Mouse (Mus musculus) lung, adult 2 months (tissue): Measurements from ENCODE around the gene Wsb1. TPM values are rescaled to one million over a fixed set of nuclear protein-coding genes. Genes with fewer than 3 reads are reported as not detected.

Experiments
- DNase-seq: peaks from one replicate; pipeline ENCODE4 v3.0.0; 2022
- H3K4me1 ChIP-seq: fragments of 200-500 bp; 2 replicates; pipeline ENCODE4 v1.6.1; 2011; ENCODE audit warnings: low read length; ENCODE audit not compliant: control insufficient read depth, insufficient read depth
- H3K4me3 ChIP-seq: fragments of 200-500 bp; replicated peaks from 2 replicates; pipeline ENCODE3; 2011; ENCODE audit warnings: low read depth, mild to moderate bottlenecking, control low read depth, low read length; ENCODE audit errors: extremely low read depth
- CTCF ChIP-seq: fragments of 200-500 bp; IDR thresholded peaks from 2 replicates; pipeline ENCODE4 v1.5.1; 2011; ENCODE audit warnings: mild to moderate bottlenecking, low read length, control low read depth; ENCODE audit not compliant: insufficient read depth
- POLR2A ChIP-seq: fragments of 200-500 bp; IDR thresholded peaks from 2 replicates; pipeline ENCODE4 v1.6.1; 2011; ENCODE audit warnings: low read depth, mild to moderate bottlenecking, control low read depth, low read length, borderline replicate concordance; ENCODE audit errors: extremely low read depth
- WGBS: fragments of 180-500 bp; shearing (Covaris S2); methylation state at CpG from one replicate; pipeline ENCODE4 v1.1.7; 2018; 5-methylcytosine and 5-hydroxymethylcytosine counted together
- polyA plus RNA-seq: library from polyadenylated mRNA; depleted of rRNA; stranded (reverse); fragments of >200 nt; gene quantifications from 2 replicates; pipeline ENCODE4 v1.2.3, GENCODE M21; 2012; rRNA removed

Wsb1 gene
- polyA plus RNA-seq, 1 experiment: 101 TPM

- Histone ChIP-seq H3K4me1 (no peaks in the 10 kb centered on the region), H3K4me3 (no peak overlapping the region)
- WGBS: 70% methylated on average over 3 of the region's 3 CpGs
- DNase-seq: no peak
- TF ChIP-seq CTCF: no peak
- no peak for TF ChIP-seq POLR2A
These were observed 50.0 kb downstream of the Wsb1 start for GRCm38 (mm10) chr11:79204444-79204843.

- WGBS: 56% methylated on average over 7 of the region's 7 CpGs
- no peak for DNase-seq
- Histone ChIP-seq H3K4me1 (no peaks in the 10 kb centered on the region), H3K4me3 (no peak overlapping the region)
- TF ChIP-seq CTCF (no peak), POLR2A (no peak)
These were observed 54.0 kb downstream of the Wsb1 start for GRCm38 (mm10) chr11:79200502-79200901.

- no peak for DNase-seq
- no peak for TF ChIP-seq POLR2A
- TF ChIP-seq CTCF: no peak
- Histone ChIP-seq H3K4me1 (no peaks in the 10 kb centered on the region), H3K4me3 (no peak overlapping the region)
- WGBS: 72% methylated on average over 4 of the region's 4 CpGs
These were observed 55.9 kb downstream of the Wsb1 start for GRCm38 (mm10) chr11:79198562-79198961.

GRCm38 (mm10) chr11:79197846-79198235 is 56.6 kb downstream of the Wsb1 start:
- no peaks in the 10 kb centered on the region for H3K4me1 ChIP-seq
- TF ChIP-seq POLR2A (no peak), CTCF (no peak)
- no peak for DNase-seq
- WGBS: 63% methylated on average over 6 of the region's 6 CpGs
- H3K4me3 ChIP-seq: no peak overlapping the region

GRCm38 (mm10) chr11:79196876-79197845 is 57.3 kb downstream of the Wsb1 start:
- WGBS: 74% methylated on average over 13 of the region's 13 CpGs
- Histone ChIP-seq H3K4me1 (no peaks in the 10 kb centered on the region), H3K4me3 (no peak overlapping the region)
- DNase-seq: no peak
- TF ChIP-seq CTCF (no peak), POLR2A (no peak)

- TF ChIP-seq CTCF: no peak
- no peak for TF ChIP-seq POLR2A
- no peaks in the 10 kb centered on the region for H3K4me1 ChIP-seq
- DNase-seq: no peak
- 49% methylated on average over 3 of the region's 3 CpGs for WGBS
- H3K4me3 ChIP-seq: no peak overlapping the region
These were observed 58.1 kb downstream of the Wsb1 start for GRCm38 (mm10) chr11:79196196-79196869.

- DNase-seq: peak; percentile 22
- WGBS: 91% methylated on average over 1 of the region's 1 CpGs
- Histone ChIP-seq H3K4me1 (no peaks in the 10 kb centered on the region), H3K4me3 (no peak overlapping the region)
- TF ChIP-seq CTCF (peak; percentile 62), POLR2A (no peak)
These were observed 62.3 kb downstream of the Wsb1 start for GRCm38 (mm10) chr11:79192176-79192575.

GRCm38 (mm10) chr11:79191214-79191613 is 63.3 kb downstream of the Wsb1 start:
- H3K4me1 ChIP-seq: no peaks in the 10 kb centered on the region
- 61% methylated on average over 4 of the region's 4 CpGs for WGBS

GRCm38 (mm10) chr11:79190257-79190656 is 64.2 kb downstream of the Wsb1 start:
- DNase-seq: no peak
- TF ChIP-seq CTCF (no peak), POLR2A (no peak)
- no peak overlapping the region for H3K4me3 ChIP-seq
- 89% methylated on average over 2 of the region's 2 CpGs for WGBS
- H3K4me1 ChIP-seq: no peaks in the 10 kb centered on the region

More at GRCm38 (mm10) chr11:79191214-79191613, 63.3 kb downstream of the Wsb1 start:
- TF ChIP-seq POLR2A (no peak), CTCF (no peak)
- no peak for DNase-seq
- H3K4me3 ChIP-seq: no peak overlapping the region

Other genes starting within 250 kb of the Wsb1 start
- 20.7 and 21.9 TPM in 2 replicates for gene Ksr1, start 108.3 kb downstream of the Wsb1 start, polyA plus RNA-seq
- gene Gm9964, start 42.2 kb upstream of the Wsb1 start, polyA plus RNA-seq: not detected in 2 replicates
- 11.2 and 14.9 TPM in 2 replicates for gene Nf1, start 85.0 kb upstream of the Wsb1 start, polyA plus RNA-seq
- 0.08 TPM in 1 of 2 replicates, not detected in the other for gene Omg, start 249.4 kb upstream of the Wsb1 start, polyA plus RNA-seq